Mouse (Mus musculus) liver, embryonic 13.5 days (tissue): ENCODE data around the gene Cryl1. TPM values are rescaled to one million over a fixed set of nuclear protein-coding genes. Genes with fewer than 3 reads are reported as not detected.

Experiments used
- ATAC-seq: fragments of 200-750 bp; cut with Nextera tagmentation; 2 replicates; pipeline ENCODE4 v1.8.0; 2017; ENCODE audit warnings: low read depth, mild to moderate bottlenecking, moderate number of reproducible peaks, moderate library complexity
- DNase-seq: peaks from one replicate; pipeline ENCODE4 v3.0.0; 2022
- H3K27ac ChIP-seq: fragments of 300-500 bp; sonication (generic); 2 replicates; pipeline ENCODE4 v1.5.1; 2015; ENCODE audit warnings: moderate library complexity, mild to moderate bottlenecking, inconsistent platforms
- H3K27me3 ChIP-seq: fragments of 300-500 bp; sonication (generic); 2 replicates; pipeline ENCODE4 v1.6.1; 2015; ENCODE audit warnings: mild to moderate bottlenecking, inconsistent platforms
- H3K36me3 ChIP-seq: fragments of 300-500 bp; sonication (generic); 2 replicates; pipeline ENCODE4 v1.6.1; 2015; ENCODE audit warnings: mild to moderate bottlenecking, inconsistent platforms
- H3K4me1 ChIP-seq: fragments of 300-500 bp; sonication (generic); replicated peaks from 2 replicates; pipeline ENCODE4 v1.6.1; 2015; ENCODE audit warnings: inconsistent platforms
- H3K4me2 ChIP-seq: fragments of 300-500 bp; sonication (generic); 2 replicates; pipeline ENCODE4 v1.6.1; 2015; ENCODE audit warnings: inconsistent platforms, mild to moderate bottlenecking, moderate library complexity
- H3K4me3 ChIP-seq: fragments of 300-500 bp; sonication (generic); replicated peaks from 2 replicates; pipeline ENCODE4 v1.5.1; 2015; ENCODE audit warnings: mild to moderate bottlenecking, inconsistent platforms
- H3K9ac ChIP-seq: fragments of 300-500 bp; sonication (generic); 2 replicates; pipeline ENCODE4 v1.6.1; 2015; ENCODE audit warnings: mild to moderate bottlenecking, inconsistent platforms
- H3K9me3 ChIP-seq: fragments of 300-500 bp; sonication (generic); replicated peaks from 2 replicates; pipeline ENCODE4 v1.6.1; 2016; ENCODE audit warnings: inconsistent platforms
- WGBS: fragments of 180-500 bp; shearing (Covaris S2); methylation state at CpG from one replicate; pipeline ENCODE4 v1.1.7; 2015; ENCODE audit not compliant: insufficient replicate concordance; 5-methylcytosine and 5-hydroxymethylcytosine counted together
- polyA plus RNA-seq: library from polyadenylated mRNA; unstranded; fragments of >200 nt; fragmentation: Nextera tagmentation; extraction: Ambion mirVana; gene quantifications from 2 replicates; pipeline ENCODE4 v1.2.1, GENCODE M21; 2015

The Cryl1 gene
- polyA plus RNA-seq, 1 experiment from 2014 or later = 7.0 TPM

DNA sequence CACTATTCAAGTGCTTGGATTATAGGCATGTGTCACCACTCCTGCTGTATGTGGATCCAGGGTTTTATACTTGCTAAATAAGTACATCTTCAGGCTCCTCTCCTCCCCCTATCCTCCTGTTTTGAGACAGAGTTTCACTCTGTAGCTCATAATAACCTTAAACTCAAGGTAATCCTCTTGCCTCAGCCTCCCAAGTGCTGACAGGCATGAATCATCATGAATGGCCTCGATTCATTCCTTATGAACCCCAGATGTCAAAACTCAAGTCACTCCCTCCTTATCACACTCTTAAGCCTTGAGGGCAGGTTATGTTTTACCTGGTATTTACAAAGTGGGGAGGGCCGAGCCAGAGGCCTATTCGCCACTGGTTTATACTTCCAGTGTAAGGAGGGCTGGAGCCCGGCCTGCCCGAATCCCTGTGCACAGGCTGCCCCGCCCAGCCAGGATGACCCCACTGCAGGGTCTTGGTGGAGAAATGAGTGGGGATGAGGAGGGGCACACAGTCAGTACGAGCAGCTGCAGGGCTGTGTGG lies 121.8 kb downstream of the Cryl1 start:
- no peak overlapping the region for H3K9ac ChIP-seq
- H3K27me3 ChIP-seq = no peaks in the 10 kb centered on the region
- H3K27ac ChIP-seq = no peak overlapping the region
- H3K36me3 ChIP-seq = no peaks in the 10 kb centered on the region
- ATAC-seq = no peak
- 60% methylated on average over 7 of the region's 7 CpGs for WGBS
- no peak for DNase-seq
- H3K9me3 ChIP-seq = no peaks in the 10 kb centered on the region
- no peaks in the 10 kb centered on the region for H3K4me1 ChIP-seq
- H3K4me3 ChIP-seq = no peak overlapping the region
- H3K4me2 ChIP-seq = no peak overlapping the region

DNA sequence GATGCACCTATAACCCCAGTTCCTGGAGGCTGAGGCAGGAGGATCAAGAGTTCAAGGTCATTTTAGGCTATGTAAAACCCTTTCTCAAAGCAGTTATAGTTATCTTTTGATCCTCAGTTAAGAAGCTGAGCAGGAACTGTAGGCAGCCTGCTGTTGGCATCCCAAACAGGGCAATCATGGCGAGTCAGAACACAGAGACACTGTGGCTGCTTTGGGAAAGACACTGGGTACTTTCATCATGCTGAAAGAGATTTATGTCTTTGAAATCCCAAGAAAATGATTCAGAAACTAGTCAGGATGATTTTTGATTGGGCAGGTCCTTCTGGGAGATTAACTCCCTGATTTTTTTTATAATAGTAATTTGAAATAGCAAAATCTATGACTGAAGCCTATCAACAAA lies 126.0 kb downstream of the Cryl1 start:
- no peaks in the 10 kb centered on the region for H3K36me3 ChIP-seq
- H3K27me3 ChIP-seq = no peaks in the 10 kb centered on the region
- H3K4me1 ChIP-seq = no peaks in the 10 kb centered on the region
- no peak overlapping the region for H3K4me2 ChIP-seq
- no peaks in the 10 kb centered on the region for H3K9me3 ChIP-seq
- ATAC-seq (no peak), DNase-seq (no peak)
- no peak overlapping the region for H3K9ac ChIP-seq
- WGBS = 53% methylated on average over 1 of the region's 1 CpGs
- no peak overlapping the region for H3K4me3 ChIP-seq
- no peak overlapping the region for H3K27ac ChIP-seq

- H3K4me2 ChIP-seq = no peak overlapping the region
- WGBS = 58% methylated on average over 1 of the region's 1 CpGs
- H3K27ac ChIP-seq = no peak overlapping the region
- H3K4me3 ChIP-seq = no peak overlapping the region
- no peaks in the 10 kb centered on the region for H3K27me3 ChIP-seq
- no peak overlapping the region for H3K9ac ChIP-seq
- no peaks in the 10 kb centered on the region for H3K9me3 ChIP-seq
- no peak for ATAC-seq
- no peaks in the 10 kb centered on the region for H3K36me3 ChIP-seq
- no peak for DNase-seq
- H3K4me1 ChIP-seq = no peaks in the 10 kb centered on the region
Measured at GRCm38 (mm10) chr14:57271861-57272260, 126.5 kb downstream of the Cryl1 start.

- 54% methylated on average over 3 of the region's 3 CpGs for WGBS
- Histone ChIP-seq H3K4me1 (no peaks in the 10 kb centered on the region), H3K4me2 (no peak overlapping the region), H3K27me3 (no peaks in the 10 kb centered on the region), H3K4me3 (no peak overlapping the region), H3K9me3 (no peaks in the 10 kb centered on the region), H3K27ac (no peak overlapping the region), H3K9ac (no peak overlapping the region), H3K36me3 (no peaks in the 10 kb centered on the region)
- no peak for ATAC-seq
- DNase-seq = no peak
Measured at GRCm38 (mm10) chr14:57268900-57269299, 129.4 kb downstream of the Cryl1 start.

GRCm38 (mm10) chr14:57268344-57268743 lies 130.0 kb downstream of the Cryl1 start:
- no peak overlapping the region for H3K4me3 ChIP-seq
- H3K9me3 ChIP-seq = no peaks in the 10 kb centered on the region
- H3K36me3 ChIP-seq = no peaks in the 10 kb centered on the region
- H3K27me3 ChIP-seq = no peaks in the 10 kb centered on the region
- DNase-seq = no peak
- WGBS = 61% methylated on average over 3 of the region's 3 CpGs
- H3K27ac ChIP-seq = no peak overlapping the region
- no peaks in the 10 kb centered on the region for H3K4me1 ChIP-seq
- no peak overlapping the region for H3K9ac ChIP-seq
- no peak overlapping the region for H3K4me2 ChIP-seq
- ATAC-seq = no peak

DNA sequence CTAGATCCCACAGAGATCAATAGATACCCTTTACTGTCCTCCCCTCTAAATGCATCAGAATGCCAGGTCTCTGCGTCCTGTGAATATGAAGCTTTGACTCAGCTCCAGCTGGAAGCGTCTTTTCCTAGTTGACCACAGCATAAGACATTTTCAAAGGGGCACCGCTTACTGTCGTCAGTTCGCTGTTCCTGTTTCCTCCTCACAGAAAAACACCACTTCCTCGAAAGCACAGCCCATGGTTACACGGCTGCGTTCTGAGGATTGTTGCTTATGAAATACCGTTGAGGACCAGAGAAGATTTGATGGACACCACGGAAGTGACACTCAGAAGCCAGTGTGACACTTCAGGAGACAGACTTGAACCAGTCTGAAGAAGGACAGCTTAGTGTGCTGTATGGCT lies 134.4 kb downstream of the Cryl1 start:
- Histone ChIP-seq H3K36me3 (no peaks in the 10 kb centered on the region), H3K4me2 (no peak overlapping the region), H3K4me1 (no peaks in the 10 kb centered on the region), H3K9me3 (no peaks in the 10 kb centered on the region), H3K27ac (no peak overlapping the region), H3K27me3 (no peaks in the 10 kb centered on the region), H3K4me3 (no peak overlapping the region), H3K9ac (no peak overlapping the region)
- WGBS = 16% methylated on average over 10 of the region's 10 CpGs
- DNase-seq = no peak
- no peak for ATAC-seq

DNA sequence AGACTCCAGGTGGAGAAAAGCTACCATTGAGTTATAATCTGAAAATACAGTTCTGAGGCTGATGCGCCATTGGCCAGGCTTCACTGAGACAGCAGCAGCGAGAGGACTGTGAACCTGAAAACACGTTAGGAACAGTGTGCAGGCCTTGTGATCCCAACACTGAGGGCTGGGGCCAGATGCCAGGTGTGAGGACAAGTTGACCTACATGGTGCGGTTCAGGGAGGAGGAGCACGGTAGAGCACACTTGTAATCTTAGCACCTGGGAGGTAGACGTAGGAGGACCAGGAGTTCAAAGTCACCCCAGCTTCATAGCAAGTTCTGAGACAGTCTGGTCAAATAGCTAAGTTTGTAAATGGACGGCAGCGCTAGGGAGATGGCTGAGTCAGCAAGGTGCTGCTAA lies 139.0 kb downstream of the Cryl1 start:
- ATAC-seq (no peak), DNase-seq (no peak)
- 71% methylated on average over 8 of the region's 8 CpGs for WGBS
- Histone ChIP-seq H3K27ac (no peak overlapping the region), H3K9ac (no peak overlapping the region), H3K27me3 (no peaks in the 10 kb centered on the region), H3K4me1 (no peaks in the 10 kb centered on the region), H3K9me3 (no peaks in the 10 kb centered on the region), H3K4me3 (no peak overlapping the region), H3K36me3 (no peaks in the 10 kb centered on the region), H3K4me2 (no peak overlapping the region)

DNA sequence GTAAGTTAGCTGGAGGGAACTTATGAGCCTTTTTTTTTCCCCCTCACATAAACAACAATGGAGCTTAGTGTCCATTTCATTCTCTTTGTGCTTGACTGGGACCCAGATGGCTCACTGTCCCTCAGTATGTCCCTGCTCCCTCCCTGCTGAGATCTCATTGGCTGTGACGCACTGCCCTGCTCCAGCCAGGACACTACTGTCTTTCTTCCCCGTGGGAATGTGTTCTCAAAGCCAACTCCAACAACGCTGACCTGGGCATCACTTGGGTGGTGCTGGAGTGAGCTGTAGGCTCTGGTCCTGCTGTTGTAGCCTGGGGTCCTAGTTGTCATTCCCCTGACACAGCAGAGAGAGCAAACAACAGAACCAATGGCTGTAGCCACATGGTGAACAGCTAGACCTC lies 149.7 kb downstream of the Cryl1 start:
- Histone ChIP-seq H3K27me3 (no peaks in the 10 kb centered on the region), H3K4me1 (no peaks in the 10 kb centered on the region), H3K9ac (no peak overlapping the region), H3K4me3 (no peak overlapping the region), H3K27ac (no peak overlapping the region), H3K9me3 (no peaks in the 10 kb centered on the region), H3K4me2 (no peak overlapping the region), H3K36me3 (no peaks in the 10 kb centered on the region)
- ATAC-seq = no peak
- no peak for DNase-seq
- 47% methylated on average over 3 of the region's 3 CpGs for WGBS

DNA sequence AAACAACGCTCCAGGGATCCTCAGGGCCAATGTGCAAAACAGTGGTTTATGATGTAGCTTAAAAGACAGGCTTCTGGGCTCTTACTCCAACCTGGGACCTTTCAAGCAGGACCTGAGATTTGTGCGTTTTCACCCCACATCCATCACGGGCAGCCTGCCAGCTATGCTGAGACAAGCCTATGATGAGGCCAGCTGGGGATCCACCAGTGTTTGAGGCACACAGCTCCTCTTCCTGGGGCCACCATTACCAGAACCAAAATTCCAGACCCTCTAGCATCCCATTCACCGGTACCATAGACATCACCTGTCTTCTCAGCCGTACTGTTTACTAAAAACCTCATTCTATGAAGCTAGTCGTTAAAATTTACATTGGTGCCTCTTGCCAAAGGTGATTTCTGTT lies 151.8 kb downstream of the Cryl1 start:
- Histone ChIP-seq H3K4me3 (no peak overlapping the region), H3K27ac (no peak overlapping the region), H3K9ac (no peak overlapping the region), H3K27me3 (no peaks in the 10 kb centered on the region), H3K4me2 (no peak overlapping the region), H3K9me3 (no peaks in the 10 kb centered on the region), H3K4me1 (no peaks in the 10 kb centered on the region), H3K36me3 (no peaks in the 10 kb centered on the region)
- DNase-seq (no peak), ATAC-seq (no peak)
- WGBS = 65% methylated on average over 6 of the region's 6 CpGs

DNA sequence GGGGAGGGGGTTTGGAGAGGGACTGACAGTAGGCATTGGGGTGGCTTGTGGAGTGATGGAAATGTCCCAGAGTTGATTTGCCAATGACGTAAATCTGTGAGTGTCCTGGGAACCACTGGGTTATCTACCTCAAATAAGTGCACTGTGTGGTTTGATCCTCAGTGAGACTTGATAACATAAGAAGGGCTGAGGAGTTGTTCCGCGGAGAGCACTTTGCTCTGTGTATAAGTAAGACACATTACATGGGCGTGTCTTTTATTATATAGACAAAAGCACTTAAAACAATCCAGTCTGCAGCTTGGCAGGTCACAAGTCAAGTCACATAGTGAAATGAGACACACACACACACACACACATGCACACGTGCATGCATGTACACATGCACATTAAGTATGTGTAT lies 155.4 kb downstream of the Cryl1 start:
- H3K36me3 ChIP-seq = no peaks in the 10 kb centered on the region
- no peak overlapping the region for H3K4me3 ChIP-seq
- H3K27me3 ChIP-seq = no peaks in the 10 kb centered on the region
- no peak for ATAC-seq
- no peak overlapping the region for H3K27ac ChIP-seq
- WGBS = 68% methylated on average over 5 of the region's 5 CpGs
- no peaks in the 10 kb centered on the region for H3K9me3 ChIP-seq
- no peaks in the 10 kb centered on the region for H3K4me1 ChIP-seq
- no peak for DNase-seq
- no peak overlapping the region for H3K9ac ChIP-seq
- no peak overlapping the region for H3K4me2 ChIP-seq

DNA sequence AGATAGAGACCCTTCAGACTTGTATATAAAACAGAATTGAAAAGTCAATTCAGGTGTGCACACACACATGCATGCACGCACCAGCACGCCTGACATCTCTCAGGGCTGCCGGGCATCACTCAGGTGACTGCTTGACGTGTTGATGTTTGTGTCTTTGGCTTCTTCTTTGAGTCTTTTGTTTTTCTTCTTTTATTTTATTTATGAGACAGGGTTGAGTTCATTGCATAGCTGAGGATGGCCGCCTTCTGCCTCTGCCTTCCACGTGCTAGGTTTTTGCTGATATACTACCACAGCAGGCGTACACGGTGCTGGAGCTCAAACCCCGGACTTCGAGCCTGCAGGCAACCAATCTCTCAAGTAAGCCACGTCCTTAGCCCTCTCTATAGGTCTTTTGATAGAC lies 163.1 kb downstream of the Cryl1 start:
- H3K27me3 ChIP-seq = no peaks in the 10 kb centered on the region
- DNase-seq = no peak
- no peak overlapping the region for H3K27ac ChIP-seq
- no peak overlapping the region for H3K9ac ChIP-seq
- no peak overlapping the region for H3K4me3 ChIP-seq
- no peaks in the 10 kb centered on the region for H3K9me3 ChIP-seq
- no peak overlapping the region for H3K4me2 ChIP-seq
- 71% methylated on average over 11 of the region's 11 CpGs for WGBS
- ATAC-seq = no peak
- no peaks in the 10 kb centered on the region for H3K36me3 ChIP-seq
- no peaks in the 10 kb centered on the region for H3K4me1 ChIP-seq

GRCm38 (mm10) chr14:57234711-57235110 lies 163.6 kb downstream of the Cryl1 start:
- DNase-seq (no peak), ATAC-seq (no peak)
- no peak overlapping the region for H3K9ac ChIP-seq
- H3K4me2 ChIP-seq = no peak overlapping the region
- H3K27me3 ChIP-seq = no peaks in the 10 kb centered on the region
- no peaks in the 10 kb centered on the region for H3K36me3 ChIP-seq
- H3K27ac ChIP-seq = no peak overlapping the region
- no peaks in the 10 kb centered on the region for H3K4me1 ChIP-seq
- H3K9me3 ChIP-seq = no peaks in the 10 kb centered on the region
- no peak overlapping the region for H3K4me3 ChIP-seq
- WGBS = 43% methylated on average over 4 of the region's 4 CpGs
